Mouse (Mus musculus): ENCODE data around the gene Slc30a9. TPM values are rescaled to one million over a fixed set of nuclear protein-coding genes. Genes with fewer than 3 reads are reported as not detected.

The Slc30a9 gene
- polyA plus RNA-seq, 1 experiment from 2014 or later, result 100 TPM

GRCm38 (mm10) chr5:67297026-67297813 lies 9.5 kb upstream of the Slc30a9 start:
- no peak for DNase-seq (ENCODE audit: low spot score)
- Histone ChIP-seq H3K9me3 (replicated peaks) (no peaks in the 10 kb centered on the region), H3K36me3 (peaks cover 24% of the 10 kb centered on the region), H3K4me3 (no peak overlapping the region), H3K4me1 (no peaks in the 10 kb centered on the region), H3K27me3 (ENCODE audit: low read depth, poor library complexity, severe bottlenecking) (no peaks in the 10 kb centered on the region), H3K27ac (replicated peaks) (no peak overlapping the region)
- 90% methylated on average over 5 of the region's 5 CpGs for WGBS

GRCm38 (mm10) chr5:67299847-67300412 lies 6.8 kb upstream of the Slc30a9 start:
- Histone ChIP-seq H3K36me3 (peaks cover 12% of the 10 kb centered on the region; the same call in 1 of the 2 replicates), H3K4me3 (no peak overlapping the region), H3K9me3 (replicated peaks) (no peaks in the 10 kb centered on the region), H3K4me1 (no peaks in the 10 kb centered on the region), H3K27me3 (ENCODE audit: low read depth, poor library complexity, severe bottlenecking) (no peaks in the 10 kb centered on the region), H3K27ac (replicated peaks) (no peak overlapping the region)
- WGBS, result 92% methylated on average over 6 of the region's 6 CpGs
- no peak for DNase-seq (ENCODE audit: low spot score)

GRCm38 (mm10) chr5:67300926-67301597 lies 5.7 kb upstream of the Slc30a9 start:
- no peak overlapping the region for H3K27ac ChIP-seq (replicated peaks)

GRCm38 (mm10) chr5:67301722-67302331 lies 4.9 kb upstream of the Slc30a9 start:
- Histone ChIP-seq H3K27me3 (ENCODE audit: low read depth, poor library complexity, severe bottlenecking) (no peaks in the 10 kb centered on the region), H3K4me3 (no peak overlapping the region), H3K36me3 (peaks cover 2% of the 10 kb centered on the region; the same call in 1 of the 2 replicates), H3K9me3 (replicated peaks) (no peaks in the 10 kb centered on the region), H3K4me1 (no peaks in the 10 kb centered on the region), H3K27ac (replicated peaks) (no peak overlapping the region)
- no peak for DNase-seq (ENCODE audit: low spot score)
- 83% methylated on average over 8 of the region's 8 CpGs for WGBS

More at GRCm38 (mm10) chr5:67300926-67301597, 5.7 kb upstream of the Slc30a9 start:
- WGBS, result 93% methylated on average over 8 of the region's 8 CpGs
- Histone ChIP-seq H3K27me3 (ENCODE audit: low read depth, poor library complexity, severe bottlenecking) (no peaks in the 10 kb centered on the region), H3K36me3 (peaks cover 7% of the 10 kb centered on the region; the same call in 1 of the 2 replicates), H3K9me3 (replicated peaks) (no peaks in the 10 kb centered on the region), H3K4me3 (no peak overlapping the region), H3K4me1 (no peaks in the 10 kb centered on the region)
- DNase-seq (ENCODE audit: low spot score), result no peak

- H3K4me3 ChIP-seq, result no peak overlapping the region
- H3K4me1 ChIP-seq, result peaks cover 15% of the 10 kb centered on the region
- H3K36me3 ChIP-seq, result peaks cover 2% of the 10 kb centered on the region; the same call in 1 of the 2 replicates
- no peak for DNase-seq (ENCODE audit: low spot score)
- WGBS, result 91% methylated on average over 1 of the region's 1 CpGs
- H3K27me3 ChIP-seq (ENCODE audit: low read depth, poor library complexity, severe bottlenecking), result no peaks in the 10 kb centered on the region
- H3K9me3 ChIP-seq (replicated peaks), result no peaks in the 10 kb centered on the region
- H3K27ac ChIP-seq (replicated peaks), result no peak overlapping the region
These were observed 2.9 kb upstream of the Slc30a9 start for GRCm38 (mm10) chr5:67303816-67304215.

- H3K4me3 ChIP-seq, result peak overlapping the region; percentile 91
- DNase-seq (ENCODE audit: low spot score), result no peak
- H3K27ac ChIP-seq (replicated peaks), result peak overlapping the region; percentile 96
- peaks cover 14% of the 10 kb centered on the region for H3K36me3 ChIP-seq
- no peaks in the 10 kb centered on the region for H3K9me3 ChIP-seq (replicated peaks)
- H3K4me1 ChIP-seq, result peaks cover 18% of the 10 kb centered on the region
- H3K27me3 ChIP-seq (ENCODE audit: low read depth, poor library complexity, severe bottlenecking), result no peaks in the 10 kb centered on the region
- WGBS, result 39% methylated on average over 13 of the region's 13 CpGs
These were observed 986 bp downstream of the Slc30a9 start for GRCm38 (mm10) chr5:67307659-67308222.

- H3K27ac ChIP-seq (replicated peaks), result no peak overlapping the region
- no peaks in the 10 kb centered on the region for H3K9me3 ChIP-seq (replicated peaks)
- WGBS, result 83% methylated on average over 3 of the region's 3 CpGs
- no peak overlapping the region for H3K4me3 ChIP-seq
- DNase-seq (ENCODE audit: low spot score), result no peak
- H3K4me1 ChIP-seq, result peaks cover 18% of the 10 kb centered on the region
- no peaks in the 10 kb centered on the region for H3K27me3 ChIP-seq (ENCODE audit: low read depth, poor library complexity, severe bottlenecking)
- peaks cover 25% of the 10 kb centered on the region for H3K36me3 ChIP-seq
These were observed 5.2 kb downstream of the Slc30a9 start for GRCm38 (mm10) chr5:67311811-67312521.

- Histone ChIP-seq H3K4me3 (no peak overlapping the region), H3K4me1 (peaks cover 16% of the 10 kb centered on the region), H3K27me3 (ENCODE audit: low read depth, poor library complexity, severe bottlenecking) (no peaks in the 10 kb centered on the region), H3K9me3 (replicated peaks) (no peaks in the 10 kb centered on the region), H3K27ac (replicated peaks) (no peak overlapping the region), H3K36me3 (peaks cover 30% of the 10 kb centered on the region)
- WGBS, result 92% methylated on average over 3 of the region's 3 CpGs
- DNase-seq (ENCODE audit: low spot score), result no peak
These were observed 5.7 kb downstream of the Slc30a9 start for GRCm38 (mm10) chr5:67312522-67312851.

GRCm38 (mm10) chr5:67321656-67322268 lies 15.0 kb downstream of the Slc30a9 start:
- Histone ChIP-seq H3K27ac (replicated peaks) (no peak overlapping the region), H3K4me1 (no peaks in the 10 kb centered on the region), H3K9me3 (replicated peaks) (0 out of 2 replicates have a peak, but pooled peaks cover 3% of the 10 kb centered on the region), H3K27me3 (ENCODE audit: low read depth, poor library complexity, severe bottlenecking) (no peaks in the 10 kb centered on the region), H3K36me3 (peaks cover 43% of the 10 kb centered on the region), H3K4me3 (no peak overlapping the region)
- WGBS, result 93% methylated on average over 17 of the region's 17 CpGs
- no peak for DNase-seq (ENCODE audit: low spot score)

GRCm38 (mm10) chr5:67324032-67324431 lies 17.3 kb downstream of the Slc30a9 start:
- Histone ChIP-seq H3K27ac (replicated peaks) (no peak overlapping the region), H3K36me3 (peaks cover 39% of the 10 kb centered on the region), H3K4me1 (no peaks in the 10 kb centered on the region), H3K4me3 (no peak overlapping the region), H3K9me3 (replicated peaks) (no peaks in the 10 kb centered on the region), H3K27me3 (ENCODE audit: low read depth, poor library complexity, severe bottlenecking) (no peaks in the 10 kb centered on the region)
- WGBS, result 83% methylated on average over 1 of the region's 1 CpGs
- DNase-seq (ENCODE audit: low spot score), result no peak

GRCm38 (mm10) chr5:67340811-67341210 lies 34.1 kb downstream of the Slc30a9 start:
- 91% methylated on average over 6 of the region's 6 CpGs for whole genome bisulfite sequencing
- H3K9me3 ChIP-seq (replicated peaks), result no peaks in the 10 kb centered on the region
- no peak overlapping the region for H3K4me3 ChIP-seq
- H3K4me1 ChIP-seq, result no peaks in the 10 kb centered on the region
- H3K27me3 ChIP-seq (ENCODE audit: low read depth, poor library complexity, severe bottlenecking), result no peaks in the 10 kb centered on the region
- peaks cover 82% of the 10 kb centered on the region for H3K36me3 ChIP-seq
- H3K27ac ChIP-seq (replicated peaks), result no peak overlapping the region
- no peak for DNase-seq (ENCODE audit: low spot score)

All from midbrain, embryonic 10.5 days (tissue).